Mouse (Mus musculus): ENCODE results near the gene Fgfr2.

The Fgfr2 gene

GRCm38 (mm10) chr7:132624161-132624560, 499.0 kb downstream of the Fgfr2 start:
- Histone ChIP-seq H3K27me3 (ENCODE audit: insufficient read depth, low read length) (peaks cover 34% of the 10 kb centered on the region), H3K9me3 (ENCODE audit: low read length) (no peaks in the 10 kb centered on the region), H3K36me3 (ENCODE audit: insufficient read depth, low read length) (no peaks in the 10 kb centered on the region), H3K4me1 (replicated peaks; ENCODE audit: low read depth, low read length) (no peaks in the 10 kb centered on the region), H3K4me3 (replicated peaks; ENCODE audit: low read length) (no peak overlapping the region)
- no peak for TF ChIP-seq CTCF (conservative IDR thresholded peaks at IDR 0.05; ENCODE audit: low read length)
- no peak for TF ChIP-seq POU5F1 (IDR thresholded peaks at IDR 0.05; ENCODE audit: borderline replicate concordance, low read length)
- TF ChIP-seq NANOG (IDR thresholded peaks at IDR 0.05; ENCODE audit: borderline replicate concordance, low read length), result no peak

- H3K27me3 ChIP-seq (ENCODE audit: insufficient read depth, low read length), result peaks cover 31% of the 10 kb centered on the region
- H3K4me3 ChIP-seq (replicated peaks; ENCODE audit: low read length), result no peak overlapping the region
- no peaks in the 10 kb centered on the region for H3K9me3 ChIP-seq (ENCODE audit: low read length)
- peaks cover 34% of the 10 kb centered on the region for H3K4me1 ChIP-seq (replicated peaks; ENCODE audit: low read depth, low read length)
- H3K36me3 ChIP-seq (ENCODE audit: insufficient read depth, low read length), result no peaks in the 10 kb centered on the region
- TF ChIP-seq POU5F1 (IDR thresholded peaks at IDR 0.05; ENCODE audit: borderline replicate concordance, low read length) (no peak), CTCF (conservative IDR thresholded peaks at IDR 0.05; ENCODE audit: low read length) (no peak), NANOG (IDR thresholded peaks at IDR 0.05; ENCODE audit: borderline replicate concordance, low read length) (no peak)
These were observed 502.9 kb downstream of the Fgfr2 start for GRCm38 (mm10) chr7:132619975-132620918.

- TF ChIP-seq POU5F1 (IDR thresholded peaks at IDR 0.05; ENCODE audit: borderline replicate concordance, low read length), result no peak
- TF ChIP-seq CTCF (conservative IDR thresholded peaks at IDR 0.05; ENCODE audit: low read length), result no peak
- no peak for TF ChIP-seq NANOG (IDR thresholded peaks at IDR 0.05; ENCODE audit: borderline replicate concordance, low read length)
- Histone ChIP-seq H3K36me3 (ENCODE audit: insufficient read depth, low read length) (no peaks in the 10 kb centered on the region), H3K9me3 (ENCODE audit: low read length) (no peaks in the 10 kb centered on the region), H3K4me1 (replicated peaks; ENCODE audit: low read depth, low read length) (peaks cover 41% of the 10 kb centered on the region), H3K4me3 (replicated peaks; ENCODE audit: low read length) (no peak overlapping the region), H3K27me3 (ENCODE audit: insufficient read depth, low read length) (peaks cover 36% of the 10 kb centered on the region)
These were observed 503.6 kb downstream of the Fgfr2 start for GRCm38 (mm10) chr7:132619549-132619948.

GRCm38 (mm10) chr7:132617021-132617564, 506.1 kb downstream of the Fgfr2 start:
- Histone ChIP-seq H3K9me3 (ENCODE audit: low read length) (no peaks in the 10 kb centered on the region), H3K4me1 (replicated peaks; ENCODE audit: low read depth, low read length) (peaks cover 60% of the 10 kb centered on the region), H3K4me3 (replicated peaks; ENCODE audit: low read length) (0 out of 2 replicates have a peak overlapping the region, but pooled peaks have one; percentile 4), H3K36me3 (ENCODE audit: insufficient read depth, low read length) (no peaks in the 10 kb centered on the region), H3K27me3 (ENCODE audit: insufficient read depth, low read length) (peaks cover 33% of the 10 kb centered on the region)
- no peak for TF ChIP-seq NANOG (IDR thresholded peaks at IDR 0.05; ENCODE audit: borderline replicate concordance, low read length)
- TF ChIP-seq CTCF (conservative IDR thresholded peaks at IDR 0.05; ENCODE audit: low read length), result no peak
- no peak for TF ChIP-seq POU5F1 (IDR thresholded peaks at IDR 0.05; ENCODE audit: borderline replicate concordance, low read length)

- H3K4me3 ChIP-seq (replicated peaks; ENCODE audit: low read length), result 0 out of 2 replicates have a peak overlapping the region, but pooled peaks have one; percentile 4
- no peaks in the 10 kb centered on the region for H3K9me3 ChIP-seq (ENCODE audit: low read length)
- H3K27me3 ChIP-seq (ENCODE audit: insufficient read depth, low read length), result peaks cover 31% of the 10 kb centered on the region
- no peak for TF ChIP-seq CTCF (conservative IDR thresholded peaks at IDR 0.05; ENCODE audit: low read length)
- TF ChIP-seq NANOG (IDR thresholded peaks at IDR 0.05; ENCODE audit: borderline replicate concordance, low read length), result no peak
- TF ChIP-seq POU5F1 (IDR thresholded peaks at IDR 0.05; ENCODE audit: borderline replicate concordance, low read length), result peak; percentile 49; the same call in 1 of the 2 replicates
- H3K4me1 ChIP-seq (replicated peaks; ENCODE audit: low read depth, low read length), result peaks cover 60% of the 10 kb centered on the region
- no peaks in the 10 kb centered on the region for H3K36me3 ChIP-seq (ENCODE audit: insufficient read depth, low read length)
These were observed 506.8 kb downstream of the Fgfr2 start for GRCm38 (mm10) chr7:132616391-132616790.

GRCm38 (mm10) chr7:132615346-132615745, 507.8 kb downstream of the Fgfr2 start:
- TF ChIP-seq CTCF (conservative IDR thresholded peaks at IDR 0.05; ENCODE audit: low read length) (no peak), POU5F1 (IDR thresholded peaks at IDR 0.05; ENCODE audit: borderline replicate concordance, low read length) (no peak), NANOG (IDR thresholded peaks at IDR 0.05; ENCODE audit: borderline replicate concordance, low read length) (no peak)
- H3K4me3 ChIP-seq (replicated peaks; ENCODE audit: low read length), result peak overlapping the region; percentile 26; the same call in 1 of the 2 replicates
- H3K36me3 ChIP-seq (ENCODE audit: insufficient read depth, low read length), result no peaks in the 10 kb centered on the region
- no peaks in the 10 kb centered on the region for H3K9me3 ChIP-seq (ENCODE audit: low read length)
- H3K27me3 ChIP-seq (ENCODE audit: insufficient read depth, low read length), result peaks cover 25% of the 10 kb centered on the region
- H3K4me1 ChIP-seq (replicated peaks; ENCODE audit: low read depth, low read length), result peaks cover 64% of the 10 kb centered on the region

GRCm38 (mm10) chr7:132611530-132611929, 511.6 kb downstream of the Fgfr2 start:
- H3K36me3 ChIP-seq (ENCODE audit: insufficient read depth, low read length), result no peaks in the 10 kb centered on the region
- peaks cover 46% of the 10 kb centered on the region for H3K4me1 ChIP-seq (replicated peaks; ENCODE audit: low read depth, low read length)
- no peak overlapping the region for H3K4me3 ChIP-seq (replicated peaks; ENCODE audit: low read length)
- peaks cover 50% of the 10 kb centered on the region for H3K27me3 ChIP-seq (ENCODE audit: insufficient read depth, low read length)
- H3K9me3 ChIP-seq (ENCODE audit: low read length), result no peaks in the 10 kb centered on the region
- TF ChIP-seq POU5F1 (IDR thresholded peaks at IDR 0.05; ENCODE audit: borderline replicate concordance, low read length) (no peak), CTCF (conservative IDR thresholded peaks at IDR 0.05; ENCODE audit: low read length) (no peak), NANOG (IDR thresholded peaks at IDR 0.05; ENCODE audit: borderline replicate concordance, low read length) (no peak)

Data from E14TG2a.4 (cell line).